Mouse (Mus musculus) B cell, adult 2 months (primary cell): ENCODE measurements around the gene Shank1.
A peak's percentile ranks its signal among the peaks of the same experiment; 100 is the strongest.

Source experiments
- DNase-seq, 2 experiments: peaks; one replicate each; pipeline ENCODE4 v3.0.0; 2022

The Shank1 gene

GRCm38 (mm10) chr7:44373889-44374652 lies 64.0 kb downstream of the Shank1 start:
- DNase-seq: peak; percentile 81 to 86

- DNase-seq: no peak
These were observed 64.7 kb downstream of the Shank1 start for GRCm38 (mm10) chr7:44374756-44375155.

- no peak for DNase-seq
These were observed 65.2 kb downstream of the Shank1 start for GRCm38 (mm10) chr7:44375207-44375606.

- DNase-seq: no peak
These were observed 65.7 kb downstream of the Shank1 start for GRCm38 (mm10) chr7:44375793-44376192.

- DNase-seq: no peak
These were observed 68.2 kb downstream of the Shank1 start for GRCm38 (mm10) chr7:44378290-44378689.

- DNase-seq: no peak
These were observed 72.5 kb downstream of the Shank1 start for GRCm38 (mm10) chr7:44382541-44382940.

- peak; percentile 48 to 54 for DNase-seq
These were observed 74.1 kb downstream of the Shank1 start, which contains the start of gene Syt3 for GRCm38 (mm10) chr7:44383980-44384715. Syt3 (plus strand) TSS chr7:44384102.

GRCm38 (mm10) chr7:44384716-44385059 lies 74.6 kb downstream of the Shank1 start:
- no peak for DNase-seq

- no peak for DNase-seq
These were observed 75.7 kb downstream of the Shank1 start, which contains the start of gene 1700008O03Rik for GRCm38 (mm10) chr7:44385720-44386119. 1700008O03Rik (minus strand) TSS chr7:44385820.

- DNase-seq: no peak
These were observed 81.8 kb downstream of the Shank1 start for GRCm38 (mm10) chr7:44391831-44392230.

- no peak for DNase-seq
These were observed 82.3 kb downstream of the Shank1 start for GRCm38 (mm10) chr7:44392341-44392740.

GRCm38 (mm10) chr7:44393284-44393683 lies 83.2 kb downstream of the Shank1 start:
- no peak for DNase-seq

- peak; percentile 74 to 77 for DNase-seq
These were observed 88.5 kb downstream of the Shank1 start for GRCm38 (mm10) chr7:44398570-44398969.

- no peak for DNase-seq
These were observed 91.6 kb downstream of the Shank1 start for GRCm38 (mm10) chr7:44401673-44402072.

GRCm38 (mm10) chr7:44405346-44406014 lies 95.4 kb downstream of the Shank1 start:
- peak; percentile 78 to 80 for DNase-seq

GRCm38 (mm10) chr7:44406015-44406355 lies 95.9 kb downstream of the Shank1 start:
- no peak for DNase-seq
